Mouse (Mus musculus) hematopoietic stem cell, adult 5-6 weeks (primary cell): ENCODE measurements around the gene Kcnj15. TPM values are rescaled to one million over a fixed set of nuclear protein-coding genes. Genes with fewer than 3 reads are reported as not detected.

Source experiments
- ATAC-seq, 2 experiments: fragments of 125-278 bp in 1 of 2; replicated peaks in 1 of 2; 2 replicates each; pipeline ENCODE4 v1.8.0; 2016 to 2017; ENCODE audit warnings: inconsistent platforms in 2 of 2, mild to moderate bottlenecking in 2 of 2, moderate number of reproducible peaks in 2 of 2, low read depth in 1 of 2, moderate TSS enrichment in 1 of 2; ENCODE audit not compliant: low FRiP score in 2 of 2, poor library complexity in 2 of 2, severe bottlenecking in 2 of 2, insufficient read depth in 1 of 2, low TSS enrichment in 1 of 2
- total RNA-seq: library from RNA; stranded (forward); fragments of 172-1452, 232-1000 nt; gene quantifications from 2 replicates; pipeline ENCODE4 v1.2.3, GENCODE M21; 2017

Gene Kcnj15
- not detected in 2 replicates for total RNA-seq

DNA sequence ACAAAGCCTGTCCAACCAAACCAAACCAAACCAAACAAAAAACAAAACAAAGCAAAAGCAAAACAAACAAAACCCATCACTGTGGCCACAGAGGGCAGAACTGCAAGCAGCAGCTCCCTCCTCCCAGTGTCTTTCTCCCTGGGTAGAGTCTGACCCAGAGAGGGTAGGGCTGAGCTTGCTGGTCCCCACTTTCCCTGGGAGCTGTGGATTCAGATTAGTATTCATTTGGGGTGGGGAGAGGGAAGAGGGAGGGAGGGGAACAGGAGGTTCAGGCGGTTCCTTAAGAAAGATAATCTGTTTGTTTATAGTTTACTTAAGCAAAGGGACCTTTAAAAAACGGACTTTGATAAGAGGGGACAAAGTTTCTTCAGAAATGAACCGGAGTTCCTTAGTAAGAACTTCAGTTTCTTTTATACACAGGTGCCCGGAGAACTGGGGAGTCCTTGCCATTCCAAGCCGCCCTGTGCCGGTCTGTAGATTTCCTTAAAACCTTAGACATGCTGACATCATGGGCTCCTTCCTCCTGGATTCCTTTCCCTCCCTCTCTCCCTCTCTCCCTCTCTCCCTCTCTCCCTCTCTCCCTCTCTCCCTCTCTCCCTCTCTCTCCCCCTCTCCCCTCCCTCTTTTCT, at the start of gene Kcnj15:
TSS of gene Kcnj15 (plus strand) at position 293 of the 629 bp plus-strand sequence.
- ATAC-seq = no peak

DNA sequence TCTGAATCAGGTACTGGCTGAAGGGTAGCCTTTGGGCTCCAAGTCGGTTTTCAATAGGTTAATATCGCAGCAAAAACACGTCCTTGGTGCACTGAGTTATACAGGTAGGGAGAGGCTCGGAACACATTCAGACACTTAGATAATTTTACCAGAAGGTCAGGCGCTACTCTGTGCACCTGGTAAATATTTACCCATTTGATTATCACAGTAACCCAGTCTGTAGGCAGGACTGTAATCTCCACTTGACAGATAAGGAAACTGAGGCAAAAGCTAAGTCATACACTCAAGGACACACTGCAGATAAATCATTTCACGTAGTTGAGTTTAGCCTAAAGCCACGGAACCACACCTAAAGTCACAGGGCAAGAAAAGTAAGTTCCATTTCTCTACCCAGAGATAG, 49.1 kb upstream of the Kcnj15 start:
- ATAC-seq = no peak

DNA sequence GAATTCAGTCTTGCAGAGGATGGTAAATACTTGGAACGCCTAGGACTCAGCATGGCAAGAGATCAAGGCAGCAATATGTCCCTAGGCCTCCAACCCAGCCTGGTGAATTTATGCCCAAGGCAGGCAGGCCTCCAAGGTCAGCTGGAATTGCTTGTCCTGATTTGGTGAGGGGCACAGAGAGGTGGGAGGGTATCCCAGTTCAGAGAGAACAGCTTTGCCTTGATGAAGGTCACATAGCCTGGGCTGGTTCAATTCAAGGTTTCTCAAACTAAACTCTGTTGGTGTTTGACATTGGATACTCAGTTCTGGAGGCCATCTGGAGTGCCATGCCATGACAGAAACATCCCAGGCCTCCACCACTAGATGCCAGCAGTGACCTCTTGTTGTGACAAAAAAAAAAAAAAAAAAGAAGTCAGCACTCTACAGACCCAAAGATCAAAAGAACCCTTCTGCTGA, 48.3 kb upstream of the Kcnj15 start:
- peak; percentile 53 to 60; a peak in 2 of 4 replicates for ATAC-seq

DNA sequence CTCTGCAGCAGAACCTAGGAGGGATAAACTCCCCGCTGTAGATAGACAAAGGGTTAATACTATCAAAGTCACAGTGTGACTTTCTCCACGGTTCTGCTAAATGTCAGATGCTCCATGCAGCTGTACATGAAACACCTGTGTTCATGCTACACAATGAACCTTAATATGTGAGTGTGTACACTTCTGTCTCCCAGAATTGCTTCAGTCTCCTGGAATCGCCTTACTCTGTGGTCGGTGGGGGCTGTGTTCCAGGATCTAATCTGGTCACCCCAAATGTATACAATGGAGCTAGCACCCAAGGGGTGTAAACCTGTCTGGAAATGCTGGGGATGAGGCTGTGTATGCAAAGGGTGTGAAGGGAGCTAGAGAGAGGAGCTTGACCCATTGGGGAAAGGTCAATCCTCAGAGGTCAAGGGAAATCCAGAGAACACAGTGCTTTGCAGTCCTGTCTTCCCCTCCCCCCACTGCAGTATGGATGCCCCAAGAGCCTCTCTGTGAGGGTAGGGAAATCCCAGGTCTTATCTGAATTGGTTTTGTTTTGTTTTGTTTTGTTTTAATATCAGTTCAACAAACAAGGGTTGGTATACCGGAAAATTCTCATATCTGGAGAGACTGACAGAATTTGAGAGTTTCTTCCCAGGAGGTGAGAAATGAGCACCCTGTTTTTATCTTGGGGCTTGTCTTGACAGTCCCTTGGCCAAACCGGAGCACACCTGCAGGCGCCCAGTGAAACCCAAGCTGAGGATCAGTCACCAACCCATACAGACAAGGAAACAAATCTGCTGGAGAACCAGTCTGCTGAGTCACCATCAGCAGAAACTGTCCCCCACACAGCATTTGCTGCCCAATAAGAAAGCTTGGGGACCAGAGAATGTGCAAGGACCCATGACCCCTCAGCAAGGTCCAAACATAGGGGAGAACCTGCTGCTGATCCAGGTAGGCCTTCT, 42.8 kb upstream of the Kcnj15 start:
- ATAC-seq = no peak

DNA sequence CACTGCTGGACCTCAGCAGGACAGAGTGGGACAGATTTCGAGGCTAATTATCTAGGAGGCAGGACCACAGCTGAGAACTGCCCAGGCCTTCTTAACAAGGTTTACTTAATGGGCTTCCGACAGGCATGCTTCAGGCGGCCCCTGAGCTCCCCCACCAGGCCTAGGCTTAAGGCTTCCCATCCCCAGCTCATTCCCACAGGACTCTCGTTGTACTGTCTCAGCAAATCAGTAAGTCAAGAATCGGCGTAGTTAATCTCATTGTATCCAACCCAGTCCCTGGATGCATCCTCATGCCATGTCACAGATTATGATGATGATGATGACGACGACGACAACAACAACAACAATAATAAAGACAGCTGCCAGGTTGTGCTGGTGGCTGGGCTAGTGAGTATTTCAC, 41.6 kb upstream of the Kcnj15 start:
- ATAC-seq = no peak

DNA sequence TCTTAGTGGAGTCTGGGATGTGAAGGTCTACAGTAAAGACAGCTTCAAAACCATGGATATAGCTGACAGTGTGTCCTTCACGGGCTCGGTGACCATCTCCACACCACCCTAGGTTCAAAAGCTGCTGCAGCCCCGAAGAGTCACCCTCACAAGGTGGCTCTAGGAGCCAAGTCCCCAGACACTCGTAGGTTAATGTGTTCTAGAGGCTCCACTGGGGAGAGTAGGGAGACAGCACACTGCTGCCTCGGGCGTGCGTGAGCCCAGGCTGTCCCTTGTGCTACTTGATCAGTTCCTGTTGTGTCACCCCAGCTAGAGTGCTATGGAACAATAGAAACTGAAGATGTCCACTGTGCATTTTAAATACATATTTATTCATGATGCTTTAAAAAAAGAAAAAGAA, 41.0 kb upstream of the Kcnj15 start:
- no peak for ATAC-seq

DNA sequence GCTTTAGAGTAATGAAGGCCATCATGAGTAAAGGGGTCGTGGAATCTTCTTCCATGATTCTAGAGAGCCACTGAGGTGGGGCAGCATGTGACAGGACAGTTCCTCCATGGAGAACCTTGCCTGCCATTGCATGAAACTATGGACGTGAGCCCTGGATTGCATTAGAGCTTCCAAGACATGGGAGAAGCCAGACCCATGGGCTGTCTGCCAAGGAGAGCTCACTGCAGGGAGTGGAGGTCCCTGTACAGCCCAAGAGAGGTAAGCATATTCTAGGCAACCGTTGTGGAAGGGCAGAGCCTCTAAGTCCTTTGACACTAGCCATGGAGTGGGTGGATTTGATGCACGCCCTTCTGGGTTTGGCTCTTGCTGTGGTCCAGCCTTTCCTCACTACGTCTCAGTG, 40.5 kb upstream of the Kcnj15 start:
- no peak for ATAC-seq

DNA sequence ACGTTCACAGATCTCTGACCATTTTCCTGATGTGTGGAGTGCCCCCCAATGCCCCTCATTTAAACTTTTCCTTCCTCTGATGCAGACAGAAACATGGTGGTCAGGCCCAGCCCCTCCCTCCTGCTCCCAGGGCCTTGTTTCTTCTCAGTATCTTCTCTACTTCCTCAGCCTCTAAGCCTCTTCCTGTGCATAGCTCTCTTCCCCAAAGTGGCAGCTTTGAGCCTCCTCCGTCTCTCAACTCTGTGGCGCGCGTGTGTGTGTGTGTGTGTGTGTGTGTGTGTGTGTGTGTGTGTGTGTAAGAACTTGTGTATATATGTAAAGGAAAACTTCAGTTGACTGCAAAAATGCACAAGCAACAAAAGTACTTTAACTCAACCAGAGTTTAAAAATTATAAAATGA, 38.6 kb upstream of the Kcnj15 start:
- ATAC-seq = no peak

DNA sequence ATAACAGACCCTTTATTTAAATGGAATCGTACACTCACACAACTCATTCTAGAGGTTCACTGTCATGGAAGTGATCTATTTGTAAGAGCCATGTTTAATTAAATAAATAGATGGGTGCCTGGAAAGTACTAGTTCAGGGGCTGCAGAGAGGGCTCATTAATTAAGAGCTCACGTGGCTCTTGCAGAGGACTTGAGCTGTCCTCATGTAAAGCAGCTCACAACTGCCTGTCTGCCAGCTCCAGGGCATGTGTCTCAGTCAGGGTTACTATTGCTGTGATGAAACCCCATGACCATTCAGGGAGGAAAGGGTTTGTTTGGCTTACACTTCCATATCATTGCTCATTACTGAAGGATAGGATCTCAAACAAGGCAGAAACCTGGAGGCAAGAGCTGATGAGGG, 37.9 kb upstream of the Kcnj15 start:
- ATAC-seq = no peak

DNA sequence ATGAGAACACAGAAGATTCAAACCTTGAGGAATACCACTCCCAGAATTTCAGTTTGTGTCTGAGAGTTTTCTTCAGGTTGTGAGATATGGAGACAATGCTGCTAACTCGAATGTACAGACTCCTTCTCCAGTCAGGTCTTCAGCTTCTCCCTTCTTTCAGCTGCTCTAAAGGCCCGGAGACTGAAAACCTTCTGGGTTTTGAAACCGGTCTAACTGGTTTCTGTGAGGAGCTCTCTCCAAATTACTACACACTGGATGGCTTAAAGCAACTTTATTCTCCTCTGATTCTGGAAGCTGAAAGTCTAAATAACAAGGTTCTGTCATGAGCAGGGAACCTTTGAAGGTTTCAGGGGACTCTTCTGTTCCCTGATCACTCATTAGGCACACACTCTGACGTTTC, 36.3 kb upstream of the Kcnj15 start:
- no peak for ATAC-seq

DNA sequence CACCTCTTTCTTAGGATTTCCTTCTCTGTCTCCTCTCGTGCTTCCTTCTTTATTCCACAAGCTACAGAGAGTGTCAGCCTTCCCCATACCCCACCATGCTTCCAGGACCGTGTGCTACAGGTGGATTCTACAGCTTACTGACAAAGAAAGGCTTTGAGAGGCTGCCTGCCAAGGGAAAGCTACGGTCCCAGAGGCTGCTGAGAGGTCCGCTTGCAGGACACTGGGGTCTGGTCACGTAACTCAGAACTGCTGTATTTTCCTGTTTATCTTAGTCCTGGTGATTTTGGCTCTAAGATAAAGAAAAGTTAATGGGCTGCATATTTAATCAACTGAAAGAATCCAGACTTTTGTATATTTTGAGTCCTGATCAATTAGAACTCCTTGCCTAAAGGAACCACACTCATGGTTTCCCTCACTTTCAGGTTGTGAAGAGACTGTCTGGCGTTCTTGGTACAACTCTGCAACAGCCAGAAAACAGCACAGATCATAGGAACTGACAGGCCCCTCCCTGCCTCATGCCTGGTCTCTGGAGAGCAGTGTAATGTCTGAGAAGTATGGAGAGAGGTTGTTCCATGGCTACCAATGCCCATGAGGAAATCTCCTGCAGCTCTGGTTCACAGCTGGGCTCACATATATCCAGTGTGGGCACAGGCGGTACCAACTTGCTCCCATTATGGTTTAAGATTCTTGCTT, 35.2 kb upstream of the Kcnj15 start:
- no peak for ATAC-seq

DNA sequence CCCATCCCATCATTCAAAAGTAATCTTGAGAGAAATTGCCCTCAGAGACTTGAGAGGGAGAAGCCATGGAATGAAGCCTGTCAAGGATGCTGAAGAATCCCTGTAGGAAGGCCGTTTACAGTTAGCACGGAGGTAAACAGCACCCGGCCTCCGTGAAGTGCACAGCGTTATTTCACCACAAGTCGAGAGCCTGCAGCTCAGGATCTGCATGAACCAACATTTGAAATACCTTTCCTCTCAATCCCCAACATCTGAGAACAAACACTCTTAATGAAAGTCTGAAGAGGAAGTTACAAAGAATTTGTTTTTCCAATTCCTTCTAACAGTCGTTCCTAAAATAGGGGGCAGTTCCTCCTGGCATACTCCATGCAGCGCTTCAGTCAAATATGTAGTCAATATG, 33.9 kb upstream of the Kcnj15 start:
- no peak for ATAC-seq

DNA sequence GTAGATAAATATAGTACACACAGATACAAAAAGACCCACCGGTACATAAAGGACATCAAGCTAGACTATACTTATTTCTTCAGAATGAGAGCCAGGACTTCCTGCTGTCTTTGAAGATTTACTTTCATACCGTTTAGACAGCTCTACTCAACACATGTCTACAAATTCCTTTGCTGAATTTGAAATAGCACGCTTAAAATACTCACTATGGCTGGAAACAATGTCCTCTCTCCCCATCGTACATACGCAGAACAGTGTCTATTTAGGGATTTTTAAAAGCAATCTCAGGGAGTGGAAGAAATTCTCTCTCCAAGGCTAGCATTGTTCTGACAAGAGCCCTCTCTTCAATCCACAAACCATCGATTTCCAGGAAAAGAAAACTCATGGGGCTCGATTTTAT, 32.1 kb upstream of the Kcnj15 start:
- ATAC-seq = no peak

DNA sequence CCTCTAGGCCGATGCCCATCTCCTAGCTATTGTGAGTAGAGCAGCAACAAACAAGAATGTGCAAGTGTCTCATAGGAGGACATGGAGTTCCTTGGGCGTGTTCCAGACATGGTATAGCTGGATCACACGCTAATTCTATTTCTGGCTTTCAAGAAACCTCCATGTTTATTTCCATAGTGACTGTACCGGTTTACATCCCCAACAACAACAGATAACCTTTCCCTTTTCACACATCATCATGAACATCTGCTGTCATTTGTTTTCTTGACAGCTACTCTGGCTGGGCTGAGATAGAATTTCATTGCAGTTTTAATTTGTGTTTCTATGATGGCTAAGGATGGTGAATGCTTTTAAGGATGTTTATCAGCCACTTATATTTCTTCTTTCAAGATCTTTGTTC, 25.6 kb upstream of the Kcnj15 start:
- no peak for ATAC-seq

DNA sequence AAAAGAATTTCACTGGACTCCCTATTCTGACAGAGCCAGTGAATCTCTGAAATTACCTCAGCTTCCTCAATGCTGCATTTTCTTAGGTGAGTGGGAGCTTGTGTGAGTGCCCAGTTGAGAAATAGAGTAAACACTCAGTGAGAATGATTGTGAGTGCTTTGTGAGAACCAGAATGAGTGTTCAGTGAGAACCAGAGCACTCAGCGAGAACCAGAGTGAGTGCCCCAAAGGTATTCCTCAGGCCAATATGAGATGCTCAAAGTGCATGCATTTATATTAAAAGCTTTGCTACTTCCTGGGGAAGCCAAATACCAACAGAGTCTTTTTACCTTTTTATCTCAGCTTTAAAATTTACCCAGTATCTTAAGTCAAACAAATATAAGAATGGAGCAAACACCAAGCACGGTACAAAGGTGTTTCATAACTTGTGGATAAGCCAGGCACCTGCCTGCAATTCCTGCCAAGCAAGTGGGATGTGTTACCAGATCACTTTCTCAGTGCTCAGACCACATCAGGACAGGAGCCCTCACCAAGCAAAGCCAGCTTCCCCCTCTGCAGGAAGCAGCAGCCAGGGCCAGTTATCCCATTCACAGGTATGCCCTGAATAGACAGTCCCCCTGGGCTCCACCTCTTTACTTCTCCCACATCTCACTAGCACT, 22.3 kb upstream of the Kcnj15 start:
- ATAC-seq = no peak

DNA sequence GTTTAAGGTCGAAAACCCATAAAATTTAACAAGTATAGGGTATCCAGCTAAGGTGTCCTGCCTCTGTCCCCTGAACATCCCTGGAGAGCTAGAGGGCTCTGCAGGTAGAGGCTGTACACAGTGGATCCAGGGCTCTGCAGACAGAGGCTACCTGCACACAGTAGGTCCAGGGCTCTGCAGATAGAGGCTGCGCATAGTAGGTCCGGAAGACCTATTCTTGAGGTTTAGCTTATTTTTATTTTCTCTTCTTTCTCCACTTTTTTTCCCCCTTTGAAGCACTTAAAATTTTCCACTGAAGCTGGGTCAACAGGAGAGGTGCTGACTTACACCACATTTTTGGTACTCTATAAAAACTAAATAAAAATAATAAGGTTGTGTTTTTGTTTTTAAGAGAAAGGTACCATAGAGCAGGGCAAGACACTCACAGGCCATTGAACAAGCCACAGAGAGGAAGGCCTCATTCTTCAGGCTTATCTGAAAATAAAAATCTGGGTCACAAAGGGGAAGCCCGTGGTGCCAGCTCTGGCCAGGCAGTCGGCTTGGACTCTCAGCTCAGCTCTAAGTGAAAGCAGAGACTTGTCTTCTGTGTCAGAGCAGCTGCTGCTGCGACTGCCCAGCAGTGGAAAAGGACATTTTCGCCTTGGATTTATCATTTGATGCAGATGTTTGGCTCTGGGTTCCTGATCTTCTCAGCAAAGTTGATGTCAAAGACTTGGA, 18.0 kb upstream of the Kcnj15 start:
- ATAC-seq = peak; percentile 28 to 58; a peak in 3 of 4 replicates

DNA sequence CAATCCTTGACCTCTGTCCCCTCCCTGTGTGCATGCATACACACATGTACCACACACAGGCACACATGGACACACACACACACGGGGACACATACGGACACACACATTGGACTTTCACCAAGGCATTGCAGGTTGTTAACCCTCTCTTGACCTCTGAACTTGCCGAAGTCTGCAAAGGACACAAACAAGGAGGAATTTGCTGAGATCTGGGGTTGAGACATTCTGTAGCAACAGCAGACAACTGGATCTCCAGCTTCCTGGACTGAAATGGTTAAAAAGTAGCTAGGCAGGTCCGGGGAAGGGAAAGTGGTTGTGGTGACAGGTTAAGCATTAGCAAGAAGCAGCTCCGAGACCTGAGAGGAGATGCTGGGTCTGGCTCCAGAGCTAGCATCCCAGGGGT, 16.7 kb upstream of the Kcnj15 start:
- no peak for ATAC-seq
